Comparison of ENCODE assay signal across 27 mouse cellular contexts in genomic region chr7:66307791-66308190, GRCm38 (mm10). TPM values are rescaled to one million over a fixed set of nuclear protein-coding genes. Genes with fewer than 3 reads are reported as not detected.
DNase-seq lines count a peak whose midpoint lies in the region; ATAC-seq lines count a peak whose summit lies in the region.
"Had no signal": no experiment of that assay in that cellular context is flagged by ENCODE, and none has a peak within 500 bp of the region (broad histone marks: within the 10 kb centered on the region; RNA-seq: fewer than 3 reads in every experiment).

No protein-coding gene starts in this region.

- WGBS in midbrain, embryonic 11.5 days, result 81% methylated on average over 2 of the region's 2 CpGs
- 84% methylated on average over 2 of the region's 2 CpGs for WGBS in midbrain, embryonic 15.5 days

- no peak overlapping the region for H3K9ac ChIP-seq in midbrain, embryonic 11.5 days (ENCODE audit: low read length)
- H3K9ac ChIP-seq in midbrain, embryonic 15.5 days, result no peak overlapping the region

- H3K4me3 ChIP-seq in midbrain, embryonic 11.5 days (ENCODE audit: low read depth, low read length), result no peak overlapping the region
- no peak overlapping the region for H3K4me3 ChIP-seq in midbrain, embryonic 15.5 days

- no peak overlapping the region for H3K27ac ChIP-seq in midbrain, embryonic 11.5 days (ENCODE audit: low read depth, low read length)
- H3K27ac ChIP-seq in midbrain, embryonic 15.5 days, result no peak overlapping the region

- no peaks in the 10 kb centered on the region for H3K36me3 ChIP-seq in midbrain, embryonic 11.5 days (ENCODE audit: control insufficient read depth, insufficient read depth, low read length)
- no peaks in the 10 kb centered on the region for H3K36me3 ChIP-seq in midbrain, embryonic 15.5 days (replicated peaks)
- H3K36me3 ChIP-seq: G1E had no signal

- peak; percentile 84 for DNase-seq in heart, adult 11 months
- DNase-seq in heart, adult 8-10 months (ENCODE audit: low spot score), result no peak
- DNase-seq in midbrain, embryonic 11.5 days (ENCODE audit: low spot score, missing footprints), result peak; percentile 65
- peak; percentile 0 for DNase-seq in spleen, adult 12 weeks (ENCODE audit: low spot score)
- no peak for DNase-seq in spleen, postnatal 14 days (ENCODE audit: low spot score in 2 of 2)
- DNase-seq: adrenal gland, adult 2 months; adrenal gland, adult 8-10 months; adrenal gland, postnatal 10 days; adrenal gland, postnatal 14 days; adrenal gland, postnatal 25 days; adrenal gland, postnatal 36 days; B cell, adult 2 months; cerebellum, adult 11 months; cerebellum, adult 11-12 months; cerebellum, adult 18-20 months had no signal

- no peak overlapping the region for H3K4me2 ChIP-seq in midbrain, embryonic 11.5 days
- no peak overlapping the region for H3K4me2 ChIP-seq in midbrain, embryonic 15.5 days

- no peaks in the 10 kb centered on the region for H3K27me3 ChIP-seq in midbrain, embryonic 11.5 days (ENCODE audit: control insufficient read depth, insufficient read depth, low read length)
- H3K27me3 ChIP-seq in midbrain, embryonic 15.5 days (replicated peaks), result no peaks in the 10 kb centered on the region
- H3K27me3 ChIP-seq: CH12.LX, Patski had no signal

- ATAC-seq in midbrain, embryonic 11.5 days (ENCODE audit: low FRiP score), result no peak
- ATAC-seq in midbrain, embryonic 15.5 days (replicated peaks), result no peak
- ATAC-seq: activated CD4-positive, CD25-positive, alpha-beta regulatory T cell, adult 4 months; CD4-positive, CD25-positive, alpha-beta regulatory T cell, adult 4 months; Patski had no signal

- no peaks in the 10 kb centered on the region for H3K4me1 ChIP-seq in midbrain, embryonic 11.5 days (ENCODE audit: control insufficient read depth, insufficient read depth, low read length)
- no peaks in the 10 kb centered on the region for H3K4me1 ChIP-seq in midbrain, embryonic 15.5 days

- H3K9me3 ChIP-seq in midbrain, embryonic 11.5 days (ENCODE audit: control insufficient read depth, low read length), result no peaks in the 10 kb centered on the region
- no peaks in the 10 kb centered on the region for H3K9me3 ChIP-seq in midbrain, embryonic 15.5 days
- H3K9me3 ChIP-seq: G1E had no signal

RNA-seq across cellular contexts. Expression of gene Gm10974, which starts 57.9 kb away (rescaled TPM):
- total RNA-seq in heart, adult 8-10 months (2022), result not detected
- polyA plus RNA-seq in midbrain, embryonic 11.5 days (2014; fragmentation: Nextera tagmentation; extraction: Ambion mirVana), result not detected in 2 replicates
- not detected in 2 replicates for polyA plus RNA-seq in midbrain, embryonic 15.5 days (2015; fragmentation: Nextera tagmentation; extraction: Ambion mirVana)
- total RNA-seq: adrenal gland, adult 18-20 months; adrenal gland, adult 2 months; adrenal gland, adult 8-10 months; adrenal gland, postnatal 10 days; adrenal gland, postnatal 14 days; adrenal gland, postnatal 25 days; adrenal gland, postnatal 36 days; adrenal gland, postnatal 4 days; CH12.LX; ES-E14; G1E; MEL had no signal
- polyA plus RNA-seq: activated CD4-positive, CD25-positive, alpha-beta regulatory T cell, adult 4 months; adrenal gland, adult 2 months; brain, embryonic 14.5 days; C2C12; CD4-positive, CD25-positive, alpha-beta regulatory T cell, adult 4 months; G1E; Patski had no signal

Comparison
In these comparisons a context has a peak if more than half of its experiments do, and no peak if none do; other contexts are left out.
1. DNase-seq: peak in heart, adult 11 months (single experiment), midbrain, embryonic 11.5 days (single experiment) and spleen, adult 12 weeks (single experiment); none in heart, adult 8-10 months (single experiment) and spleen, postnatal 14 days (0 of 2).